Comparison of ENCODE assay signal across 10 mouse cellular contexts in genomic region chr13:47121333-47121889, GRCm38 (mm10). TPM values are rescaled to one million over a fixed set of nuclear protein-coding genes. Genes with fewer than 3 reads are reported as not detected.
DNase-seq lines count a peak whose midpoint lies in the region; ATAC-seq and TF ChIP-seq lines count a peak whose summit lies in the region.
"Had no signal": no experiment of that assay in that cellular context is flagged by ENCODE, and none has a peak within 500 bp of the region (broad histone marks: within the 10 kb centered on the region; RNA-seq: fewer than 3 reads in every experiment).

No protein-coding gene starts in this region.

- no peak overlapping the region for H3K9ac ChIP-seq in lung, embryonic 15.5 days
- no peak overlapping the region for H3K9ac ChIP-seq in forebrain, postnatal 0 days
- no peak overlapping the region for H3K9ac ChIP-seq in neural tube, embryonic 14.5 days (replicated peaks; ENCODE audit: low read depth, low read length)

- no peaks in the 10 kb centered on the region for H3K36me3 ChIP-seq in lung, embryonic 15.5 days
- H3K36me3 ChIP-seq in forebrain, postnatal 0 days (ENCODE audit: insufficient read depth): no peaks in the 10 kb centered on the region
- no peaks in the 10 kb centered on the region for H3K36me3 ChIP-seq in neural tube, embryonic 14.5 days (ENCODE audit: control insufficient read depth, insufficient read depth, low read length)

- intact Hi-C loops in gastrocnemius, adult 2 months (cut with DNase I): no loop called here
- intact Hi-C loops in gastrocnemius, postnatal 36 days (cut with DNase I): no loop called here

- H3K4me1 ChIP-seq in lung, embryonic 15.5 days: peaks cover 11% of the 10 kb centered on the region
- 0 out of 2 replicates have a peak, but pooled peaks cover 8% of the 10 kb centered on the region for H3K4me1 ChIP-seq in forebrain, postnatal 0 days (ENCODE audit: insufficient read depth)
- H3K4me1 ChIP-seq in neural tube, embryonic 14.5 days (ENCODE audit: control insufficient read depth, insufficient read depth, low read length): 0 out of 2 replicates have a peak, but pooled peaks cover 6% of the 10 kb centered on the region

- peak overlapping the region; percentile 93; the same call in 1 of the 2 replicates for H3K4me2 ChIP-seq in lung, embryonic 15.5 days
- peak overlapping the region; percentile 99 for H3K4me2 ChIP-seq in forebrain, postnatal 0 days (ENCODE audit: low read depth)
- peak overlapping the region; percentile 99; the same call in 1 of the 2 replicates for H3K4me2 ChIP-seq in neural tube, embryonic 14.5 days (ENCODE audit: low read depth, low read length)

- H3K4me3 ChIP-seq in gastrocnemius, adult 2 months: no peak overlapping the region
- H3K4me3 ChIP-seq in lung, embryonic 15.5 days: no peak overlapping the region
- H3K4me3 ChIP-seq in forebrain, postnatal 0 days (ENCODE audit: low read depth, low read length): peak overlapping the region; percentile 60
- H3K4me3 ChIP-seq in neural tube, embryonic 14.5 days (ENCODE audit: low read depth, low read length): no peak overlapping the region

- no peaks in the 10 kb centered on the region for H3K9me3 ChIP-seq in lung, embryonic 15.5 days
- no peaks in the 10 kb centered on the region for H3K9me3 ChIP-seq in forebrain, postnatal 0 days (ENCODE audit: low read length)
- no peaks in the 10 kb centered on the region for H3K9me3 ChIP-seq in neural tube, embryonic 14.5 days (ENCODE audit: control insufficient read depth, low read length)

- H3K27me3 ChIP-seq in lung, embryonic 15.5 days: peaks cover 25% of the 10 kb centered on the region
- no peaks in the 10 kb centered on the region for H3K27me3 ChIP-seq in forebrain, postnatal 0 days (ENCODE audit: insufficient read depth, low read length)
- no peaks in the 10 kb centered on the region; the same call in 1 of the 2 replicates for H3K27me3 ChIP-seq in neural tube, embryonic 14.5 days (ENCODE audit: control insufficient read depth, insufficient read depth, low read length)

- TF ChIP-seq CTCF in gastrocnemius, adult 2 months (IDR thresholded peaks at IDR 0.05): peak; percentile 49
- peak; percentile 43 for TF ChIP-seq CTCF in forebrain, postnatal 0 days (IDR thresholded peaks at IDR 0.05; ENCODE audit: low read depth)

- no peak for ATAC-seq in lung, embryonic 15.5 days (ENCODE audit: borderline replicate concordance, extremely low read depth, low FRiP score, low TSS enrichment)
- ATAC-seq in forebrain, postnatal 0 days: no peak
- ATAC-seq in neural tube, embryonic 14.5 days (ENCODE audit: low read depth): no peak

- DNase-seq in gastrocnemius, adult 2 months: no peak
- no peak for DNase-seq in gastrocnemius, postnatal 36 days
- DNase-seq in lung, postnatal 36 days: no peak
- DNase-seq in forebrain, postnatal 0 days: peak; percentile 14
- no peak for DNase-seq in frontal cortex, postnatal 10 days (ENCODE audit: low spot score in 2 of 2)
- no peak for DNase-seq in gastrocnemius, postnatal 4 days (ENCODE audit: low spot score in 2 of 2)
- DNase-seq: adrenal gland, postnatal 10 days; kidney, adult 18-20 months had no signal

- 41% methylated on average over 12 of the region's 12 CpGs for WGBS in lung, embryonic 15.5 days
- whole genome bisulfite sequencing in forebrain, postnatal 0 days: 32% methylated on average over 12 of the region's 12 CpGs
- WGBS in neural tube, embryonic 14.5 days: 36% methylated on average over 12 of the region's 12 CpGs

- H3K27ac ChIP-seq in gastrocnemius, adult 2 months: no peak overlapping the region
- no peak overlapping the region for H3K27ac ChIP-seq in lung, embryonic 15.5 days
- H3K27ac ChIP-seq in forebrain, postnatal 0 days (ENCODE audit: low read depth, low read length): no peak overlapping the region
- H3K27ac ChIP-seq in neural tube, embryonic 14.5 days (ENCODE audit: low read depth, low read length): no peak overlapping the region

RNA-seq across cellular contexts. Expression of gene Rnf144b, which starts 1.0 kb away (rescaled TPM):
- 10 to 100 TPM; 24.0 to 25.9 TPM for total RNA-seq in gastrocnemius, adult 2 months (2021)
- total RNA-seq in gastrocnemius, postnatal 36 days (2021): 10 to 100 TPM; 19.8 to 20.3 TPM
- polyA plus RNA-seq in lung, embryonic 15.5 days (2015; fragmentation: Nextera tagmentation; extraction: Ambion mirVana): 1.1 and 1.3 TPM in 2 replicates
- 2.3 and 4.0 TPM in 2 replicates for total RNA-seq in forebrain, postnatal 0 days (2014; rRNA removed)
- 1.3 and 1.5 TPM in 2 replicates for polyA plus RNA-seq in forebrain, postnatal 0 days (2015; fragmentation: Nextera tagmentation; extraction: Ambion mirVana)
- polyA plus RNA-seq in neural tube, embryonic 14.5 days (2014; fragmentation: Nextera tagmentation; extraction: Ambion mirVana): 1.3 and 1.6 TPM in 2 replicates
- total RNA-seq in gastrocnemius, postnatal 4 days (2021): 10 to 100 TPM; 10.7 to 12.5 TPM

RNA-seq across cellular contexts. Expression of gene Dek, which starts 15.4 kb away (rescaled TPM):
- total RNA-seq in gastrocnemius, adult 2 months (2021): 10 to 100 TPM; 34.8 to 35.4 TPM
- 10 to 100 TPM; 27.1 to 36.0 TPM for total RNA-seq in gastrocnemius, postnatal 36 days (2021)
- polyA plus RNA-seq in lung, embryonic 15.5 days (2015; fragmentation: Nextera tagmentation; extraction: Ambion mirVana): 307 and 327 TPM in 2 replicates
- 56.9 and 70.0 TPM in 2 replicates for total RNA-seq in forebrain, postnatal 0 days (2014; rRNA removed)
- 85.3 and 118 TPM in 2 replicates for polyA plus RNA-seq in forebrain, postnatal 0 days (2015; fragmentation: Nextera tagmentation; extraction: Ambion mirVana)
- 93.0 and 100.0 TPM in 2 replicates for polyA plus RNA-seq in neural tube, embryonic 14.5 days (2014; fragmentation: Nextera tagmentation; extraction: Ambion mirVana)
- 10 to 100 TPM; 82.7 to 90.6 TPM for total RNA-seq in gastrocnemius, postnatal 4 days (2021)
